Mouse (Mus musculus): ENCODE measurements around the gene Brms1.
A peak's percentile ranks its signal among the peaks of the same experiment; 100 is the strongest.

Gene Brms1

GRCm38 (mm10) chr19:5087884-5088728 is 47.0 kb downstream of the Brms1 start, which contains the start of gene Yif1a:
Gene Yif1a (plus strand): TSS chr19:5088538.
- peak; percentile 100 for DNase-seq (ENCODE audit: low read depth, low spot score)

- no peak for DNase-seq (ENCODE audit: low read depth, low spot score)
Observed at GRCm38 (mm10) chr19:5089324-5089723, 48.2 kb downstream of the Brms1 start.

GRCm38 (mm10) chr19:5092083-5092482 is 50.9 kb downstream of the Brms1 start:
- DNase-seq (ENCODE audit: low read depth, low spot score): no peak

- DNase-seq (ENCODE audit: low read depth, low spot score): no peak
Observed at GRCm38 (mm10) chr19:5093481-5094242, 52.5 kb downstream of the Brms1 start.

- DNase-seq (ENCODE audit: low read depth, low spot score): peak; percentile 81
Observed at GRCm38 (mm10) chr19:5094243-5094632, 53.1 kb downstream of the Brms1 start.

GRCm38 (mm10) chr19:5094746-5095417 is 53.7 kb downstream of the Brms1 start:
- no peak for DNase-seq (ENCODE audit: low read depth, low spot score)

- DNase-seq (ENCODE audit: low read depth, low spot score): no peak
Observed at GRCm38 (mm10) chr19:5095887-5096474, 54.8 kb downstream of the Brms1 start.

GRCm38 (mm10) chr19:5097521-5098362 is 56.6 kb downstream of the Brms1 start:
- DNase-seq (ENCODE audit: low read depth, low spot score): no peak

- peak; percentile 54 for DNase-seq (ENCODE audit: low read depth, low spot score)
Observed at GRCm38 (mm10) chr19:5098363-5099143, 57.4 kb downstream of the Brms1 start, which contains the start of gene Cnih2. Gene Cnih2 (minus strand): TSS chr19:5098521.
